Mouse (Mus musculus): ENCODE data around the gene Dmrtc2. TPM values are rescaled to one million over a fixed set of nuclear protein-coding genes. Genes with fewer than 3 reads are reported as not detected.
"Not testable (repeated sequence)": the region's sequence is repeated elsewhere in the genome, so short reads cannot be mapped to it uniquely, and the experiment has no call there.

Dmrtc2 gene
- polyA plus RNA-seq, 1 experiment: not detected

GRCm38 (mm10) chr7:24841009-24841408 lies 28.8 kb upstream of the Dmrtc2 start:
- Histone ChIP-seq H3K4me3 (ENCODE audit: insufficient read depth, poor library complexity, severe bottlenecking) (no peak overlapping the region), H3K79me2 (ENCODE audit: control insufficient read depth, insufficient read depth) (no peaks in the 10 kb centered on the region), H3ac (ENCODE audit: control insufficient read depth, insufficient read length, low read depth) (no peak overlapping the region), H3K36me3 (ENCODE audit: control insufficient read depth, insufficient read depth) (no peaks in the 10 kb centered on the region), H3K27me3 (ENCODE audit: control insufficient read depth, insufficient read depth, insufficient read length) (no peaks in the 10 kb centered on the region), H3K79me3 (ENCODE audit: low read depth) (no peaks in the 10 kb centered on the region)
- peak; percentile 67 for TF ChIP-seq MYOD1 (IDR thresholded peaks at IDR 0.05; ENCODE audit: control insufficient read depth, insufficient read length, low read depth)
- no peak for TF ChIP-seq USF1 (IDR thresholded peaks at IDR 0.05; ENCODE audit: low read depth)

- no peak overlapping the region for H3ac ChIP-seq (ENCODE audit: control insufficient read depth, insufficient read length, low read depth)
- TF ChIP-seq CTCF (IDR thresholded peaks at IDR 0.05; ENCODE audit: control insufficient read depth, insufficient read depth, insufficient read length) (no peak), USF1 (IDR thresholded peaks at IDR 0.05; ENCODE audit: low read depth) (no peak), MAX (IDR thresholded peaks at IDR 0.05) (no peak), FOSL1 (IDR thresholded peaks at IDR 0.05; ENCODE audit: insufficient read depth, low read length, poor library complexity, severe bottlenecking) (no peak), CEBPB (IDR thresholded peaks at IDR 0.05; ENCODE audit: low read depth) (no peak), MYOG (IDR thresholded peaks at IDR 0.05; ENCODE audit: control insufficient read depth, extremely low read depth, insufficient read length) (no peak), MYOD1 (IDR thresholded peaks at IDR 0.05; ENCODE audit: control insufficient read depth, insufficient read length, low read depth) (no peak)
Measured at GRCm38 (mm10) chr7:24844144-24844543, 25.7 kb upstream of the Dmrtc2 start.

GRCm38 (mm10) chr7:24845181-24845580 lies 24.7 kb upstream of the Dmrtc2 start:
- H3K79me3 ChIP-seq (ENCODE audit: low read depth): no peaks in the 10 kb centered on the region
- H3ac ChIP-seq (ENCODE audit: control insufficient read depth, insufficient read length, low read depth): no peak overlapping the region
- H3K27me3 ChIP-seq (ENCODE audit: control insufficient read depth, insufficient read depth, insufficient read length): no peaks in the 10 kb centered on the region
- H3K79me2 ChIP-seq (ENCODE audit: control insufficient read depth, insufficient read depth): no peaks in the 10 kb centered on the region
- H3K36me3 ChIP-seq (ENCODE audit: control insufficient read depth, insufficient read depth): no peaks in the 10 kb centered on the region
- no peak for TF ChIP-seq CEBPB (IDR thresholded peaks at IDR 0.05; ENCODE audit: low read depth)
- TF ChIP-seq USF1 (IDR thresholded peaks at IDR 0.05; ENCODE audit: low read depth): no peak
- TF ChIP-seq MYOD1 (IDR thresholded peaks at IDR 0.05; ENCODE audit: control insufficient read depth, insufficient read length, low read depth): no peak
- no peak for TF ChIP-seq MYOG (IDR thresholded peaks at IDR 0.05; ENCODE audit: control insufficient read depth, extremely low read depth, insufficient read length)
- no peak for TF ChIP-seq CTCF (IDR thresholded peaks at IDR 0.05; ENCODE audit: control insufficient read depth, insufficient read depth, insufficient read length)
- no peak for TF ChIP-seq MAX (IDR thresholded peaks at IDR 0.05)
- TF ChIP-seq FOSL1 (IDR thresholded peaks at IDR 0.05; ENCODE audit: insufficient read depth, low read length, poor library complexity, severe bottlenecking): no peak
- H3K4me3 ChIP-seq (ENCODE audit: insufficient read depth, poor library complexity, severe bottlenecking): no peak overlapping the region

More at GRCm38 (mm10) chr7:24844144-24844543, 25.7 kb upstream of the Dmrtc2 start:
- Histone ChIP-seq H3K79me2 (ENCODE audit: control insufficient read depth, insufficient read depth) (no peaks in the 10 kb centered on the region), H3K36me3 (ENCODE audit: control insufficient read depth, insufficient read depth) (no peaks in the 10 kb centered on the region), H3K4me3 (ENCODE audit: insufficient read depth, poor library complexity, severe bottlenecking) (no peak overlapping the region), H3K27me3 (ENCODE audit: control insufficient read depth, insufficient read depth, insufficient read length) (no peaks in the 10 kb centered on the region), H3K79me3 (ENCODE audit: low read depth) (no peaks in the 10 kb centered on the region)

- TF ChIP-seq CEBPB (IDR thresholded peaks at IDR 0.05; ENCODE audit: low read depth) (no peak), MYOG (IDR thresholded peaks at IDR 0.05; ENCODE audit: control insufficient read depth, extremely low read depth, insufficient read length) (no peak), FOSL1 (IDR thresholded peaks at IDR 0.05; ENCODE audit: insufficient read depth, low read length, poor library complexity, severe bottlenecking) (no peak), USF1 (IDR thresholded peaks at IDR 0.05; ENCODE audit: low read depth) (no peak), MAX (IDR thresholded peaks at IDR 0.05) (no peak), MYOD1 (IDR thresholded peaks at IDR 0.05; ENCODE audit: control insufficient read depth, insufficient read length, low read depth) (no peak), CTCF (IDR thresholded peaks at IDR 0.05; ENCODE audit: control insufficient read depth, insufficient read depth, insufficient read length) (no peak)
- Histone ChIP-seq H3K79me2 (ENCODE audit: control insufficient read depth, insufficient read depth) (no peaks in the 10 kb centered on the region), H3K4me3 (ENCODE audit: insufficient read depth, poor library complexity, severe bottlenecking) (no peak overlapping the region), H3ac (ENCODE audit: control insufficient read depth, insufficient read length, low read depth) (no peak overlapping the region), H3K27me3 (ENCODE audit: control insufficient read depth, insufficient read depth, insufficient read length) (no peaks in the 10 kb centered on the region), H3K36me3 (ENCODE audit: control insufficient read depth, insufficient read depth) (no peaks in the 10 kb centered on the region), H3K79me3 (ENCODE audit: low read depth) (no peaks in the 10 kb centered on the region)
Measured at GRCm38 (mm10) chr7:24845713-24846112, 24.1 kb upstream of the Dmrtc2 start.

GRCm38 (mm10) chr7:24846576-24846975 lies 23.3 kb upstream of the Dmrtc2 start:
- H3K36me3 ChIP-seq (ENCODE audit: control insufficient read depth, insufficient read depth); H3K79me3 ChIP-seq (ENCODE audit: low read depth); H3K27me3 ChIP-seq (ENCODE audit: control insufficient read depth, insufficient read depth, insufficient read length); H3K4me3 ChIP-seq (ENCODE audit: insufficient read depth, poor library complexity, severe bottlenecking); H3K79me2 ChIP-seq (ENCODE audit: control insufficient read depth, insufficient read depth); H3ac ChIP-seq (ENCODE audit: control insufficient read depth, insufficient read length, low read depth): not testable (repeated sequence)

GRCm38 (mm10) chr7:24850162-24850561 lies 19.7 kb upstream of the Dmrtc2 start:
- Histone ChIP-seq H3K79me3 (ENCODE audit: low read depth) (no peaks in the 10 kb centered on the region), H3K79me2 (ENCODE audit: control insufficient read depth, insufficient read depth) (no peaks in the 10 kb centered on the region), H3K36me3 (ENCODE audit: control insufficient read depth, insufficient read depth) (no peaks in the 10 kb centered on the region), H3K27me3 (ENCODE audit: control insufficient read depth, insufficient read depth, insufficient read length) (no peaks in the 10 kb centered on the region), H3ac (ENCODE audit: control insufficient read depth, insufficient read length, low read depth) (peak overlapping the region; percentile 3), H3K4me3 (ENCODE audit: insufficient read depth, poor library complexity, severe bottlenecking) (no peak overlapping the region)
- TF ChIP-seq MAX (IDR thresholded peaks at IDR 0.05) (no peak), MYOD1 (IDR thresholded peaks at IDR 0.05; ENCODE audit: control insufficient read depth, insufficient read length, low read depth) (peak; percentile 26)

Data from C2C12 (cell line).